Mouse (Mus musculus) spleen, adult 2 months (tissue): ENCODE results near the gene Gm4756.

Experiments used
- CTCF ChIP-seq: fragments of 200-500 bp; IDR thresholded peaks from 2 replicates; pipeline ENCODE4 v1.5.1; 2011; ENCODE audit warnings: mild to moderate bottlenecking, inconsistent platforms; ENCODE audit not compliant: insufficient read depth, insufficient read length, insufficient replicate concordance; ENCODE audit errors: extremely low read depth
- POLR2A ChIP-seq: fragments of 200-500 bp; IDR thresholded peaks from 2 replicates; pipeline ENCODE4 v1.6.1; 2011; ENCODE audit warnings: low read depth, low read length, inconsistent platforms

GRCm38 (mm10) chr12:72612053-72612452 lies 37.4 kb downstream of the Gm4756 start:
- TF ChIP-seq POLR2A = no peak
- no peak for TF ChIP-seq CTCF
